Mouse (Mus musculus) CH12F3 (cell line): ENCODE measurements around the gene Shroom3.
"Not testable (repeated sequence)": the region's sequence is repeated elsewhere in the genome, so short reads cannot be mapped to it uniquely, and the experiment has no call there.

Experiments
- in situ Hi-C: fragments of 300-500 bp; cut with MboI; formaldehyde crosslinking; loops from 2 replicates; pipeline ENCODE4 v1.14.3; 2020; ENCODE audit warnings: low sequenced_read_pairs

The Shroom3 gene

GRCm38 (mm10) chr5:92921728-92922127 is 238.5 kb downstream of the Shroom3 start:
- in situ Hi-C loops: no loop called here

GRCm38 (mm10) chr5:92922981-92923380 is 239.7 kb downstream of the Shroom3 start:
- in situ Hi-C loops: not testable (repeated sequence)

GRCm38 (mm10) chr5:92924851-92925477 is 241.7 kb downstream of the Shroom3 start:
- in situ Hi-C loops: no loop called here

DNA sequence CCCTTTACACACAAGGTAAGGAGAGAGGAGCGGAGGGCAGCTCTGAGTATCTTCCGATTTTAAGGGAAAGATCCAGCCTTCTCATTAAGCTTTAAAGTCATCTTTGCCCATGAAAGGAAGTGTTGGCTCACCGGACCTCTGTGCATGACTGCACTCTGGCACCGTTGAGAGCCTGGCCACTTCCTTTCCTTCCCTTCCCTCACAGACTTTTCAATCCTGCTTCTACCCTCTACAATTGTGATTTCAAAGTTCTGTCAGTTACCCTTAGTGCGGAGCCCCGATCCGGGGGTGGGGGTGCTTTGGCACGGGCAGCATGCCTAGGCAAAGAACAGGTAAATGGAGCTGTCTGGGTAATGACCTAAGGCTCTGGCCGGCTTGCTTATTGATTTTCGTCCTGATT is 244.4 kb downstream of the Shroom3 start:
- in situ Hi-C loops: no loop called here

GRCm38 (mm10) chr5:92930557-92930956 is 247.3 kb downstream of the Shroom3 start:
- in situ Hi-C loops: no loop called here

DNA sequence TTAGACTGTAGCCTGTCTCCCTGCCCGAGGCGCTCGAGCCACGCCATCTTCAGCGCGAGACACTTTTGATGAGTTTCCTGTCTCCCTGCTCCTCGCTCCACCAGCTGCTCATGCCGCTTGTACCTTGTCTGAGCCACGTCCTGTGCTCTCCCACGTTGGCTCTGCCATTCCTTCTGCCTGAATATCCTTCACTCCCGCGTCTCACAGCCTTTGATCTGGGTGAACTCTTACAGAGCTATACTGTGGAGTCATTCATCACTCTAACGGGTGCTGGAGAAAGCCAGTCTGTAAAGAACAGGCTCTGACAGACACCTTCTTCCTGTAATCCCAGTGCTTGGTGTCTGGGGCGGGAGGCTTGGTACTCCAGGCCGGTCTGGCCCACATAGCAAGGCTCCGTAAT is 248.1 kb downstream of the Shroom3 start:
- in situ Hi-C loops: no loop called here

- in situ Hi-C loops: no loop called here
These were observed 249.8 kb downstream of the Shroom3 start for GRCm38 (mm10) chr5:92933010-92933409.

GRCm38 (mm10) chr5:92933599-92934217 is 250.5 kb downstream of the Shroom3 start:
- in situ Hi-C loops: no loop called here

DNA sequence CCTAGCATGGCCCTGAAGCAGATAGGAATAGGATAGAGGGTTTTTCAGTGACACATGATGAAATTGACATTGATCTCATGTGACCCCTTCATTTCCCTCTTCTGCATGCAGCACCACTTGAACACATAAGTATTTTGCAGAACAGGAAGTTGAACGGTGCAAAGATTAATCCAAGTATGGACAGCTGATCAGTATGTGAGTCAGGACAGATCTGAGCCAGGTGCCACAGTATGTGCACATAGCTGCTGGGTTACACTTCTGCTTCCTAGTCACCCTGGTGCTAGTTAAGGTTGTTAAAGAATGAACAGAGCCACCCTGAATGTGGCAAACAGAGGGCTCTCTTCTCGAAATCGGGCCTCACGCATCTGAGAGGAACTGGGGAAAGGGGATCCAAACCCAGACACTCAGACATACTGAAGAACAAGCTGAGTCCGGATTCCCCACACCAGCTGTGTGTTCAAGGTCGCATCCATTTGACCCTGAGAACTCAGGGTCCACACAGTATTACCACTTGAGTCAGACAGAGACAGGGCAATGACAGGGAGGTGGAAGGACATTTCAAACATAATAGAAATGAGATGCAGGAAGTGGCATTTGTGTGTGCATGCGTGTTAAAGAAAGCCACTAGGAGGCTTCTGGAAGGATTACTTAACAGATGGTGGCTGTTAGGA is 251.2 kb downstream of the Shroom3 start:
- in situ Hi-C loops: no loop called here

DNA sequence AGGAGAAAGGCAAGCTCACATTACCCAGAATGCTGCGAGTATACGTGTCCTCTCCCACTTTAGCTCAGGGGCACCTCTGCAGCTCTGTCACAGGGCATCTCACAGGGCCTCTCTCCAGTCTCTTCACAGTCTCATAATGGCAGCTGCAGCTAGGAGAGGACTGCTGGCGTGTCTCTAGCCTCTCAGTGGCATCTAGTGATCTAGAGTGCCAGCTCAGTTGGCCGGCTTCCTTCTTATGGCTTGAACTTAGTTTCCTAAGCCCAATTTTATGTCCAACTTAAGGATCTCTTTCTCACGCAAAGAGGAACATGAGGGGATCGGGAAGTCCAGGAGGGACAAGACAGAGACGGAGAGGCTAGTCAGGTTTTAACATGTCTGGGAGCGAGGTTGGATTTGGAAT is 252.6 kb downstream of the Shroom3 start:
- in situ Hi-C loops: no loop called here

- in situ Hi-C loops: no loop called here
These were observed 254.5 kb downstream of the Shroom3 start for GRCm38 (mm10) chr5:92937701-92938100.

DNA sequence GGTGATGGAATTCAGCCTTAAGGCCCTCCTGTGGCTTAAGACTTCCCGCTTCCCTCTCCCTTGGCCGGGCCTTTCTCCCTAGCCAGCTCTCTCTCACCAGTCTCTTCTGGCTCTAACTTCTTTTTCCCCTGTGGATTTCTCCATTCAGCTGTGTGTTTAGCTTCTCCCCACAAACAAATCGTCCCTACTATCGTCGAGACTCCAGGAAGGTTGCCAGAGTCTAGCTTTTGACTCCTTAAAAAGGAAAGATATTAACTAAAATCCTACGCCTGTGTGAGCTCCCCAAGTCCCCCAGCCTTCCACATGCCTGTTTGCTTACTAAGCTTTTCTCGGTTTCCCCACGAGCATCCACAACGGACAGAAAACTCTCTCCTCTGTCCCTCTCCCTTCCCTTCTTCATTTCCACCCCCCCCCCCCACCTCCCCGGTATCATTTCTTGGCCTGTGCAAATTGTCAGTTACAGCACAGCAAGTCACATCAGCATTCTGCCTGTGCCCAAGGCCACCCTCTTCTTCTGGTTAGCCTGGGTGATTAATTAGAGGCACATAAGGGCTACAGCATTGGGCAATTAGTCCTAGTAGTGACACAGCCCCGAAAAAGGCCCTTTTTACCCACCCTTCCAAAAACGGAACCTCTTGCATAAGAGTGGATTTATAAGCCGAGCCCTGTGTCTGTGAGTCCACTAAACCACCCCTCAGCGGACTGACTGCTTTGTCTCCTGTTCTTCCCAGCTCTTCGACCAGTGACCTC is 256.2 kb downstream of the Shroom3 start:
- in situ Hi-C loops: no loop called here

- in situ Hi-C loops: no loop called here
These were observed 258.9 kb downstream of the Shroom3 start for GRCm38 (mm10) chr5:92942166-92942565.

DNA sequence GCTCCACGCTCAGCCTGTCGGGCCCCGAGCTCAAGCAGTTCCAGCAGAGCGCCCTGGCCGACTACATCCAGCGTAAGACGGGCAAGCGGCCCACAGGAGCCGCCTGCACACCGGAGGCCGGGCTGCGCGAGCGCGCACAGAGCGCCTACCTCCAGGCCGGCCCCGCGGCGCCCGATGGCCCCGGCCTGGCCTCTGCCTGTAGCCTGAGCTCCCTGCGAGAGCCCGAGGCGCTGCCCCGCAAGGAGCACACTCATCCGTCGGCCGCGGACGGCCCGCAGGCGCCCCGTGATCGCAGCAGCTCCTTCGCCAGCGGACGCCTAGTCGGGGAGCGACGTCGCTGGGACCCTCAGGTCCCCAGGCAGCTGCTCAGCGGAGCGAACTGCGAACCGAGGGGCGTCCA is 259.3 kb downstream of the Shroom3 start:
- in situ Hi-C loops: no loop called here

DNA sequence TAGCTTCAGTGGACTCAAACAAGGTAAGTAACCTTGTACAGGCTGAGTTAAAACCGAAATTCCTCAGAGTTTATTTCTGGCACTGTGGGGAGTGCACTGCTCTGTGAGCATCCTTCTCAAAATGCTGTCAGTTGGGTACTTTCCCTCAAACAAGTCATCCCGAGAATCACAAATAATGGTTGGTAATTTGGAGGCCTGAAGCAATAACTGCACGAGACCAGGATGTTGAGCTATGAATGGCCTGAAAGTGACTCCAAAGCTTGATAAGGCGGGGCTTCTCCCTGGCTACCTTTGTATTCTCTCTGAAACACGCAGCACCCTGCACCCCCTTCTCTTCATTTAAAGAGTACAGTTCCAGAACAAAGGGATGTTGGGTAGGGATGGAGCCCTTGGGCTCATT is 261.6 kb downstream of the Shroom3 start:
- in situ Hi-C loops: no loop called here

GRCm38 (mm10) chr5:92948972-92949745 is 265.9 kb downstream of the Shroom3 start:
- in situ Hi-C loops: no loop called here

GRCm38 (mm10) chr5:92950583-92950982 is 267.3 kb downstream of the Shroom3 start:
- in situ Hi-C loops: no loop called here

GRCm38 (mm10) chr5:92951079-92951478 is 267.8 kb downstream of the Shroom3 start:
- in situ Hi-C loops: no loop called here

DNA sequence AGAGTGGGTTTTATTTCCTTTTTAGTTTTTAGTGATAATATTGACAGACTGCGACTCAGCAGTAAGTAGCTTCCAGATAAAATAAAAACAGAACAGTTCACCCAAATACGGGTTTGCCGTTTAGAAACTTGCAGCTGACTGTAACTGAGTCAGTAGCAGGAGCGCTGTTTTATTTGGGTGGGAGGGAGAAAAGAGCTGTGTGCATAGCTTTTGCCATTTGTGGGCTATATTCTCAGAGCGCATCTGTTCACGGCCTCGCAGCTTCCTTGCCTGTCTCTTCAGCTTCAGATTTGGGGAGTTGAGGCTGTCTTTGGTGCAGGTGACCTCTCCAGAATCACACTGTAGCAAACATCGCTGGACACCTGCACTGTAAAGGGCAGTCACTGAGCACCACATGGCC is 270.6 kb downstream of the Shroom3 start:
- in situ Hi-C loops: no loop called here

- in situ Hi-C loops: no loop called here
These were observed 271.1 kb downstream of the Shroom3 start for GRCm38 (mm10) chr5:92954323-92954722.
